13 mouse cellular contexts compared by ENCODE assay signal in the genomic region with DNA sequence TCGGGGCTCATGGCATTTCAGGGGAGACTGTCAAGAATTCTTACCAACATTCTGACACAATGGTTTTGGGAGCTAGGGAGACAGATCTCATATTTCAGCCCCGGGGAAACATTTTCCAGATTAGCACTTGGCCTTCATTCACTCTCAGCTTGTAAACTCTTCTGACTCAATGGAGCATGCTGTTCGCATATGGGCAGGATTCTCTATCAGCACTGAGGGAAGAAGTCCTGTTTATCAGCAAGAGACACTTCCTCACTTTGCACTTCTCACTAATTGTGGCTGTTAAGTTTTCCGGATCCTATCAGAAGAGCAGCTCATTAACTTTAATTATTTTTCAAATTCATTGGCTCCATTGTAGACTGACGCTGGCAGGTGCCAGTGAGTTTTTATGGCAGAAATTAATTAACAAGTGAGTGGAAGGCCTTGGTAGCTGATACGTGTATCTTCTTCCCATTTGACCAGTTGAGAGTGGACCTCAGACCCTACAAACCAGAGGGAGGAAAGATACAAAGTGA. TPM values are rescaled to one million over a fixed set of nuclear protein-coding genes. Genes with fewer than 3 reads are reported as not detected.
"Had no signal": no experiment of that assay in that cellular context is flagged by ENCODE, and none has a peak within 500 bp of the region (broad histone marks: within the 10 kb centered on the region; RNA-seq: fewer than 3 reads in every experiment).

No protein-coding gene starts in this region.

- DNase-seq: kidney, adult 11 months; kidney, adult 8-10 months; kidney, postnatal 10 days; kidney, postnatal 36 days; layer of hippocampus, postnatal 36 days; left cerebral cortex, postnatal 4 days; liver, postnatal 0 days; lung, embryonic 14.5 days; thymus, adult 18-20 months; thymus, postnatal 25 days had no signal

RNA-seq across cellular contexts. Expression of a gene that starts 16.6 kb away (rescaled TPM):
- total RNA-seq: layer of hippocampus, postnatal 36 days; megakaryocyte, adult 5-6 weeks; monocyte, adult 5-6 weeks had no signal
- polyA plus RNA-seq: macrophage had no signal
